Mouse (Mus musculus): Measurements from ENCODE around the gene Hdgfl2. TPM values are rescaled to one million over a fixed set of nuclear protein-coding genes. Genes with fewer than 3 reads are reported as not detected.

Hdgfl2 gene
- total RNA-seq, 4 experiments from 2014 or later: 23.6 to 26.7 (median 26.0) TPM

GRCm38 (mm10) chr17:56124377-56125275 lies 45.2 kb downstream of the Hdgfl2 start:
- DNase-seq (ENCODE audit: low spot score in 2 of 2): no peak

- no peak for DNase-seq (ENCODE audit: low spot score in 2 of 2)
Measured at GRCm38 (mm10) chr17:56125276-56125630, 45.8 kb downstream of the Hdgfl2 start.

GRCm38 (mm10) chr17:56126175-56126574 lies 46.7 kb downstream of the Hdgfl2 start:
- DNase-seq (ENCODE audit: low spot score in 2 of 2): no peak

GRCm38 (mm10) chr17:56128246-56128645 lies 48.8 kb downstream of the Hdgfl2 start:
- no peak for DNase-seq (ENCODE audit: low spot score in 2 of 2)

GRCm38 (mm10) chr17:56131136-56131535 lies 51.7 kb downstream of the Hdgfl2 start:
- no peak for DNase-seq (ENCODE audit: low spot score in 2 of 2)

GRCm38 (mm10) chr17:56131814-56132213 lies 52.4 kb downstream of the Hdgfl2 start:
- DNase-seq (ENCODE audit: low spot score in 2 of 2): no peak

GRCm38 (mm10) chr17:56132661-56133060 lies 53.2 kb downstream of the Hdgfl2 start:
- DNase-seq (ENCODE audit: low spot score in 2 of 2): peak; percentile 59 to 68

- DNase-seq (ENCODE audit: low spot score in 2 of 2): peak; percentile 59 to 63
Measured at GRCm38 (mm10) chr17:56133457-56134363, 54.3 kb downstream of the Hdgfl2 start.

GRCm38 (mm10) chr17:56134463-56134971 lies 55.1 kb downstream of the Hdgfl2 start:
- DNase-seq (ENCODE audit: low spot score in 2 of 2): peak; percentile 44 to 62

- no peak for DNase-seq (ENCODE audit: low spot score in 2 of 2)
Measured at GRCm38 (mm10) chr17:56136558-56136957, 57.1 kb downstream of the Hdgfl2 start.

- DNase-seq (ENCODE audit: low spot score in 2 of 2): no peak
Measured at GRCm38 (mm10) chr17:56137839-56138613, 58.6 kb downstream of the Hdgfl2 start.

GRCm38 (mm10) chr17:56139355-56139754 lies 59.9 kb downstream of the Hdgfl2 start:
- no peak for DNase-seq (ENCODE audit: low spot score in 2 of 2)

GRCm38 (mm10) chr17:56139858-56140595 lies 60.6 kb downstream of the Hdgfl2 start, which contains the start of gene Sema6b:
Gene Sema6b, minus strand, starts transcription at chr17:56140343.
- no peak for DNase-seq (ENCODE audit: low spot score in 2 of 2)

- DNase-seq (ENCODE audit: low spot score in 2 of 2): no peak
Measured at GRCm38 (mm10) chr17:56141702-56142605, 62.5 kb downstream of the Hdgfl2 start.

GRCm38 (mm10) chr17:56144546-56144945 lies 65.1 kb downstream of the Hdgfl2 start:
- DNase-seq (ENCODE audit: low spot score in 2 of 2): no peak

- DNase-seq (ENCODE audit: low spot score in 2 of 2): no peak
Measured at GRCm38 (mm10) chr17:56146131-56146530, 66.7 kb downstream of the Hdgfl2 start.

GRCm38 (mm10) chr17:56147420-56147819 lies 68.0 kb downstream of the Hdgfl2 start:
- no peak for DNase-seq (ENCODE audit: low spot score in 2 of 2)

GRCm38 (mm10) chr17:56148280-56148679 lies 68.8 kb downstream of the Hdgfl2 start:
- DNase-seq (ENCODE audit: low spot score in 2 of 2): no peak
